Mouse (Mus musculus) CH12.LX (cell line): ENCODE results near the gene Tada2a. TPM values are rescaled to one million over a fixed set of nuclear protein-coding genes. Genes with fewer than 3 reads are reported as not detected.

Source experiments
- DNase-seq: peaks from one replicate; pipeline ENCODE4 v3.0.0-alpha.2; 2013; ENCODE audit errors: extremely low read depth
- H3K27ac ChIP-seq: 2 replicates; pipeline ENCODE4 v1.5.1; 2012; ENCODE audit warnings: low read depth, mild to moderate bottlenecking, control low read depth, moderate library complexity; ENCODE audit not compliant: insufficient read depth
- H3K27me3 ChIP-seq: replicated peaks from 2 replicates; pipeline ENCODE3; 2012; ENCODE audit warnings: inconsistent platforms
- H3K36me3 ChIP-seq, 2 experiments: replicated peaks in 1 of 2; 2 replicates each; pipeline versions ENCODE3 to v1.6.1; 2012; ENCODE audit warnings: inconsistent platforms in 1 of 2, low read length in 1 of 2, mild to moderate bottlenecking in 1 of 2, mixed read lengths in 1 of 2, moderate library complexity in 1 of 2; ENCODE audit not compliant: control insufficient read depth in 1 of 2, insufficient read depth in 1 of 2
- H3K4me1 ChIP-seq, 2 experiments: 2 replicates each; pipeline ENCODE4 v1.6.1; 2012; ENCODE audit warnings: inconsistent platforms in 1 of 2, moderate library complexity in 1 of 2; ENCODE audit not compliant: insufficient read depth in 2 of 2, control insufficient read depth in 1 of 2
- H3K4me2 ChIP-seq: 2 replicates; pipeline ENCODE4 v1.6.1; 2012; ENCODE audit warnings: low read depth, mild to moderate bottlenecking, control low read depth; ENCODE audit not compliant: poor library complexity, insufficient read depth, severe bottlenecking
- H3K4me3 ChIP-seq, 3 experiments: fragments of 150-350 bp in 1 of 3; sonication (generic) in 1 of 3; replicated peaks in 1 of 3; 2 replicates each; pipeline versions ENCODE3 to v1.5.1; 2011 to 2012; ENCODE audit warnings: low read depth in 2 of 3, low read length in 2 of 3, mild to moderate bottlenecking in 2 of 3, moderate library complexity in 2 of 3, control low read depth in 1 of 3, improper control_type of control experiment in 1 of 3, inconsistent platforms in 1 of 3, mixed read lengths in 1 of 3; ENCODE audit not compliant: poor library complexity in 1 of 3
- H3K79me2 ChIP-seq: replicated peaks from 2 replicates; pipeline ENCODE4 v1.6.1; 2012; ENCODE audit warnings: mild to moderate bottlenecking, moderate library complexity; ENCODE audit not compliant: control insufficient read depth, poor library complexity, insufficient read depth, severe bottlenecking; ENCODE audit errors: extremely low read depth
- H3K9ac ChIP-seq: 2 replicates; pipeline ENCODE4 v1.6.1; 2012; ENCODE audit warnings: low read depth, mild to moderate bottlenecking, control low read depth, moderate library complexity; ENCODE audit not compliant: insufficient read depth
- H3K9me3 ChIP-seq: replicated peaks from 2 replicates; pipeline ENCODE3; 2012; ENCODE audit warnings: low read length, inconsistent platforms, mixed read lengths
- CHD1 ChIP-seq: IDR thresholded peaks from 2 replicates; pipeline ENCODE4 v1.6.1; 2012; ENCODE audit warnings: low read depth, low read length, improper control_type of control experiment, inconsistent platforms
- E2F4 ChIP-seq: IDR thresholded peaks from 2 replicates; pipeline ENCODE4 v1.6.1; 2011; ENCODE audit warnings: low read depth, low read length, improper control_type of control experiment; ENCODE audit not compliant: insufficient replicate concordance
- EP300 ChIP-seq: IDR thresholded peaks from 2 replicates; pipeline ENCODE4 v1.6.1; 2011; ENCODE audit warnings: low read length, improper control_type of control experiment
- GABPA ChIP-seq: IDR thresholded peaks from 2 replicates; pipeline ENCODE4 v1.6.1; 2012; ENCODE audit warnings: low read depth, low read length, improper control_type of control experiment, inconsistent platforms; ENCODE audit not compliant: insufficient replicate concordance
- HCFC1 ChIP-seq: IDR thresholded peaks from 2 replicates; pipeline ENCODE4 v1.6.1; 2012; ENCODE audit warnings: low read depth, mild to moderate bottlenecking, inconsistent platforms, low read length, improper control_type of control experiment
- IRF4 ChIP-seq: IDR thresholded peaks from 2 replicates; pipeline ENCODE4 v1.6.1; 2014; ENCODE audit warnings: low read depth, mild to moderate bottlenecking, inconsistent platforms, low read length, improper control_type of control experiment
- JUN ChIP-seq: IDR thresholded peaks from 2 replicates; pipeline ENCODE4 v1.6.1; 2011; ENCODE audit warnings: low read depth, mild to moderate bottlenecking, low read length, improper control_type of control experiment, moderate library complexity; ENCODE audit not compliant: insufficient read depth
- KAT2A ChIP-seq: IDR thresholded peaks from 2 replicates; pipeline ENCODE4 v1.6.1; 2012; ENCODE audit warnings: low read length, improper control_type of control experiment, inconsistent platforms; ENCODE audit not compliant: insufficient replicate concordance
- MAX ChIP-seq: IDR thresholded peaks from 2 replicates; pipeline ENCODE4 v1.6.1; 2011; ENCODE audit warnings: low read length, improper control_type of control experiment
- MXI1 ChIP-seq: IDR thresholded peaks from 2 replicates; pipeline ENCODE4 v1.6.1; 2011; ENCODE audit warnings: mild to moderate bottlenecking, low read depth, low read length, improper control_type of control experiment
- MYC ChIP-seq: IDR thresholded peaks from 2 replicates; pipeline ENCODE4 v1.6.1; 2011; ENCODE audit warnings: low read depth, mild to moderate bottlenecking, improper control_type of control experiment, low read length
- NRF1 ChIP-seq: IDR thresholded peaks from 2 replicates; pipeline ENCODE4 v1.6.1; 2014; ENCODE audit warnings: low read depth, mild to moderate bottlenecking, inconsistent platforms, low read length, improper control_type of control experiment, moderate library complexity
- PAX5 ChIP-seq: IDR thresholded peaks from 2 replicates; pipeline ENCODE4 v1.6.1; 2012; ENCODE audit warnings: low read length, inconsistent platforms, mixed read lengths
- USF1 ChIP-seq: IDR thresholded peaks from 2 replicates; pipeline ENCODE4 v1.6.1; 2014; ENCODE audit warnings: low read depth, mild to moderate bottlenecking, inconsistent platforms, low read length, improper control_type of control experiment
- ZC3H11A ChIP-seq: IDR thresholded peaks from 2 replicates; pipeline ENCODE4 v1.6.1; 2012; ENCODE audit warnings: low read depth, mild to moderate bottlenecking, inconsistent platforms, low read length, improper control_type of control experiment
- dilution Hi-C: fragments of 300-500 bp; cut with MboI; formaldehyde crosslinking; loops from 2 replicates; pipeline ENCODE4 v1.14.3; 2020; ENCODE audit warnings: low sequenced_read_pairs; ENCODE audit not compliant: extremely low pct_unique_long_range_greater_than_20kb, extremely low pct_ligation_motif_present
- in situ Hi-C: fragments of 300-500 bp; cut with MboI; formaldehyde crosslinking; loops from 3 replicates; pipeline ENCODE4 v1.14.3; 2019; ENCODE audit warnings: low sequenced_read_pairs, low pct_ligation_motif_present, low pct_unique_long_range_greater_than_20kb, mixed read lengths
- polyA plus RNA-seq: library from polyadenylated mRNA; unstranded; fragments of >175 nt; gene quantifications from 2 replicates; pipeline ENCODE4 v1.2.1, GENCODE M21; 2012; ENCODE audit warnings: low read depth; ENCODE audit not compliant: insufficient read length
- total RNA-seq, 2 experiments: library from RNA; depleted of rRNA; stranded (reverse); fragments of 300-350 nt in 1 of 2; fragments of >200 nt in 1 of 2; gene quantifications; 2 replicates each; pipeline ENCODE4 v1.2.3; 2012 to 2014

Tada2a gene
- total and polyA plus RNA-seq, 3 experiments: 34.1 to 66.1 (median 37.5) TPM

DNA sequence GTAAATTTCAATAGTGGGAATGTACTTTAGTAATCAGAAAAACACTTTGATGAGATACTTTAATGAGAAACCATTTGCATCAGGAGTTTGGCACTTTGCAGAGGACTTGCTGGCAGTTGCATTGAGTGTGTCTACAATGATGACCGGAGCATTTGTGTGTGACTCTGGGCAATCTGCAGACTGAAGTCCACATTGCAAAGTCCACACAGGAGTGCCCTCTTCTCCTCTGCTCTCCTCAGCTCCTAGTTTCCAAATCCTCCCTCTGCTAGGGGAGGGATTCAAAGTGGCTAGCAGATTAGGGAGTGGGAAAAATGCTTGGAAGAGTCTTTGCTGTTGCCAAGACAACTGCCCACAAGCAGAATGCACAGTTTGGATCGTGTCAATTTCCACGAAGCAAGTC lies 16.7 kb upstream of the Tada2a start:
- Histone ChIP-seq H3K4me1 (peaks cover 0 to 4% of the 10 kb centered on the region in 2 experiments; a peak in 2 of 4 replicates), H3K36me3 (no peaks in the 10 kb centered on the region), H3K27me3 (peaks cover 16% of the 10 kb centered on the region), H3K4me2 (no peak overlapping the region)
- TF ChIP-seq ZC3H11A (no peak), MAX (no peak), EP300 (no peak), NRF1 (no peak), JUN (no peak), USF1 (no peak), KAT2A (no peak), MXI1 (no peak), IRF4 (no peak), GABPA (no peak), E2F4 (no peak), HCFC1 (no peak), MYC (no peak), PAX5 (no peak)
- TF ChIP-seq, all 38 proteins: peak for 0
- H3K9me3 ChIP-seq: no peaks in the 10 kb centered on the region
- no peak overlapping the region for H3K4me3 ChIP-seq
- in situ Hi-C loops (no loop called here), dilution Hi-C loops (no loop called here)
- H3K27ac ChIP-seq: no peak overlapping the region
- DNase-seq: no peak
- H3K9ac ChIP-seq: no peak overlapping the region
- H3K79me2 ChIP-seq: no peaks in the 10 kb centered on the region

- H3K9ac ChIP-seq: no peak overlapping the region
- H3K4me2 ChIP-seq: no peak overlapping the region
- dilution Hi-C loops: no loop called here
- no peaks in the 10 kb centered on the region for H3K9me3 ChIP-seq
- H3K27me3 ChIP-seq: peaks cover 16% of the 10 kb centered on the region
- no peaks in the 10 kb centered on the region for H3K36me3 ChIP-seq
- in situ Hi-C loops: no loop called here
- no peak for TF ChIP-seq CHD1
- TF ChIP-seq, all 38 proteins: peak for 0
- DNase-seq: no peak
- Histone ChIP-seq H3K4me3 (no peak overlapping the region), H3K27ac (no peak overlapping the region), H3K4me1 (peaks cover 0 to 4% of the 10 kb centered on the region in 2 experiments; a peak in 2 of 4 replicates), H3K79me2 (no peaks in the 10 kb centered on the region)
Observed at GRCm38 (mm10) chr11:84145201-84145798, 15.9 kb upstream of the Tada2a start.
